Mouse (Mus musculus): ENCODE measurements around the gene Slmap.
A peak's percentile ranks its signal among the peaks of the same experiment; 100 is the strongest.

DNA sequence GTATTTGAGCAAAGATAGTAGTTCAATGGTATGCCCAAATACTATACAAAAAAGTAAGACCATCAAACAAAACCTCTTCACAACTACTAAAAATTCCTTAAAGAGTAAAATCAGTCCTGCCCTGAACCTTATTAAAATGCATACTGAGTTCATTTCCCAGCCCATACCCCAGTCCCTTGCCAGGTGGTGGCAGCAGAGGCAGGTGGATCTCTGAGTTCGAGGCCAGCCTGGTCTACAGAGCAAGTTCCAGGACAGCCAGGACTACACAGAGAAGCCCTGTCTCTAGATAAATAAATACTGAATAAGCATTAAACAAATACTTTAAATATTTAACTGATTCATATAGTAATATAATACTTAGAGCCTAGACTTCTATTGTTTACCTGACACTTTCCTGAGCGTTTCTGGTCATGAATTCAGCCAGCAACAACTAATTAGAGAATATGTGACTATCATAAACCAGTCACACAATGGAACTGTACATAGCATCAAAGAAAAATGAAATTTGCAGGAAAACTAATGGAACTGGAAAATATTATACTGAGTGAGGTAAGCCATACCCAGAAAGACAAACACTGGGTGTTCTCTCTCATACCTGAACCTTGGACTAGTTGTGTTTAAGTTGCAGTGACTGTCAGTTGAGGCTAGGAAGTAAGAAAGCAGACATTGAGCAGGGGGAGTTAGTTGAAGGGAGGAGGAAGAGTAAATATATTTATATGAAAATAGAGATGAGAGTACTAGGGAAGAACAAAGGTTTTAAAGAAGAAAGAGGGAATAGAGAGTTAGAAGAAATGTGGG, 34.4 kb downstream of the Slmap start:
- no peak for TF ChIP-seq ZNF384 (IDR thresholded peaks at IDR 0.05; ENCODE audit: low read depth, low read length)
- no peak for TF ChIP-seq MAX (IDR thresholded peaks at IDR 0.05; ENCODE audit: low read length)
- no peak for TF ChIP-seq MEF2A (IDR thresholded peaks at IDR 0.05; ENCODE audit: borderline replicate concordance, low read depth, low read length)
- TF ChIP-seq RAD21 (IDR thresholded peaks at IDR 0.05; ENCODE audit: low read depth, low read length) = peak; percentile 39
- no peak for TF ChIP-seq E2F4 (IDR thresholded peaks at IDR 0.05; ENCODE audit: insufficient replicate concordance, low read depth, low read length)
- TF ChIP-seq CHD1 (IDR thresholded peaks at IDR 0.05; ENCODE audit: low read depth, low read length) = no peak
- no peak for TF ChIP-seq RCOR1 (conservative IDR thresholded peaks at IDR 0.05; ENCODE audit: low read depth, low read length)
- peak in 1 of 2 experiments; percentile 37; a peak in 2 of 4 replicates for TF ChIP-seq CTCF (conservative IDR thresholded peaks at IDR 0.05 in 1 of 2, IDR thresholded peaks at IDR 0.05 in 1 of 2; ENCODE audit: low read depth in 2 of 2, low read length in 2 of 2)
- TF ChIP-seq ZC3H11A (IDR thresholded peaks at IDR 0.05; ENCODE audit: low read depth, low read length) = no peak
- TF ChIP-seq GABPA (IDR thresholded peaks at IDR 0.05; ENCODE audit: insufficient replicate concordance, low read depth, low read length) = no peak
- no peak for TF ChIP-seq KAT2A (IDR thresholded peaks at IDR 0.05; ENCODE audit: insufficient replicate concordance, low read length)
- no peak for TF ChIP-seq EP300 (IDR thresholded peaks at IDR 0.05; ENCODE audit: low read length)
- TF ChIP-seq MYC (IDR thresholded peaks at IDR 0.05; ENCODE audit: low read depth, low read length) = no peak
- TF ChIP-seq BHLHE40 (IDR thresholded peaks at IDR 0.05; ENCODE audit: low read depth, low read length) = no peak
